Mouse (Mus musculus): Measurements from ENCODE around the gene Map7d1.

DNA sequence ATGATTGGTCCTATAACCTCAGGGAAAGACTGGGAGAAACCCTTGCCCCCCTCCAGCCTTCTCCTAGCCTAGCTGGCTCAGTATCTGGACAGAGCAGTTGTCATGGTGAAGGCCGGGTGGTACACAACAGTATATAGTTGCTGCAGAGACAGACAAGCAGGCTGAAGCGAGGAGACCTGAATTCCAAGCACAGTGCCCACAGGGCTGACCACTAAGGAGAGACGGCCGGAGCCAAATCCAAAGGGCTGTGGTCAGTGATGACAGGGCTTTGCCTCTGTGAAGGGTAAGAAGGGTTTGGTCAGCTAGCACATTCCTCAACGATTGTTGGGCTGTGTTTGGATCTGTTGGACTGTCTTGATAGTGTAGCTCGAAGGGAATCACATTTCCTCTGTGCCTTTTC lies 5.1 kb upstream of the Map7d1 start:
- TF ChIP-seq CTCF (IDR thresholded peaks at IDR 0.05) (no peak), EP300 (IDR thresholded peaks at IDR 0.05) (no peak)
